Mouse (Mus musculus) G1E (cell line): ENCODE measurements at regions not wholly inside any gene's neighbourhood (a gene's known extent, or its start where the extent isn't known, plus 50 kb on each side); places are given as distances from the start of the nearest gene placed in this dataset.

Source experiments
- CTCF ChIP-seq: IDR thresholded peaks from 2 replicates; pipeline ENCODE4 v1.5.1; 2012; ENCODE audit warnings: low read depth, low read length, inconsistent platforms, mixed read lengths
- GATA1 ChIP-seq: IDR thresholded peaks from 2 replicates; pipeline ENCODE4 v1.6.1; 2012; ENCODE audit warnings: borderline replicate concordance, low read length, inconsistent platforms, mixed read lengths
- TAL1 ChIP-seq: conservative IDR thresholded peaks from 2 replicates; pipeline ENCODE4 v1.6.1; 2012; ENCODE audit warnings: low read depth, low read length, inconsistent platforms, mixed read lengths

DNA sequence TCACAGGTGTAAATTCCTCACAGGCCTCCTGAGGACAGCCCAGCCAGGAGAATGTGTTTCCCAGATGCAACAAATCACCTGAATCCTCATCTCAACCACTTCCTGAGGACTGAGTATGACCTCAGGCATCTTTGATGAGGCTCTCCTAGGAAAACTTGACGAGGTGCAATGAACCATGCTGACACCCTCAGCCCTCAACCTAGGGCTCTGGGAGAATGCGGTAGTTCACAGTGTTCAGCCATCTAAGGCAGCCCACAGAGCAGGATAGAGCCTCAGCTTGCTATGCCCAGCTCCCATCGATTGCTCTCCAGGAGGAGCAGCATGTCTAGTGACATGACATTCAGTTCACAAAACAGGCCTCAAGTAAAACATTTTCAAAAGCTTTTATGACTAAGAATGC is 392.7 kb downstream of the Ccdc171 start:
- no peak for TF ChIP-seq CTCF
- no peak for TF ChIP-seq GATA1
- no peak for TF ChIP-seq TAL1
